In the genomic region with DNA sequence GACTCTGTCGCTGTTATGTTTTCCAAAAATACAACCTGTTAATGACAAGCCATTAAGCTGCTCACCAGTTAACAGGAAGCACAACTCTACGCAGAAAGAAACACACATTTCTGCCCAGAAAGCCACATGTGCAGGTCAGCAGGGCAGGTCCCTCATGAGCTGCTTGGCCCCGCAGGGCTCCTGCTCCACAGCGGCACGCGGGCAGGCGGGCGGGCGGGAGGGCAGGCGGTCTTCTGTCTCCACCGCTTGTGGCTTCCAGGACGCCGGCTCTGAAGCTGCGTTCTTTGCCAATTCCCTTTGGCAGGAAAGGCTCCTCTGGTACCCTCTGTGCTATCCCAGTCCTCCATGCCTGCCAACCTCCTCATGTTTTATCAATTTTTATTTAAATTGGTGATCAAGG, we compare ENCODE assay signal across 25 mouse cellular contexts.
DNase-seq lines count a peak whose midpoint lies in the region; ATAC-seq and TF ChIP-seq lines count a peak whose summit lies in the region.
"Had no signal": no experiment of that assay in that cellular context is flagged by ENCODE, and none has a peak within 500 bp of the region (broad histone marks: within the 10 kb centered on the region; RNA-seq: fewer than 3 reads in every experiment).

No protein-coding gene starts in this region.

- DNase-seq in adrenal gland, postnatal 10 days, result peak; percentile 30
- no peak for DNase-seq in adrenal gland, postnatal 4 days (ENCODE audit: low spot score in 2 of 2)
- no peak for DNase-seq in forebrain, embryonic 10.5 days (ENCODE audit: extremely low spot score, low spot score)
- peak; percentile 35 for DNase-seq in left cerebral cortex, postnatal 4 days
- DNase-seq in left cerebral cortex, postnatal 36 days (ENCODE audit: low spot score in 2 of 2), result no peak
- DNase-seq in kidney, adult 2 months, result no peak
- DNase-seq: cerebellum, adult 11-12 months; gastrocnemius, postnatal 25 days; heart, adult 2 months; heart, postnatal 4 days; kidney, postnatal 36 days; liver, embryonic 13.5 days; lung, adult 2 months; lung, postnatal 14 days; right cerebral cortex, postnatal 4 days; thymus, adult 18-20 months; thymus, postnatal 36 days had no signal

- no peak overlapping the region for H3K4me3 ChIP-seq in forebrain, embryonic 16.5 days (replicated peaks; ENCODE audit: low read length)
- H3K4me3 ChIP-seq in forebrain, embryonic 10.5 days, result no peak overlapping the region
- no peak overlapping the region for H3K4me3 ChIP-seq in kidney, adult 2 months (ENCODE audit: insufficient read depth, low read depth, low read length)
- H3K4me3 ChIP-seq: embryonic facial prominence, embryonic 13.5 days; erythroblast, embryonic 14.5 days; forebrain, embryonic 13.5 days; heart, adult 2 months; kidney, embryonic 15.5 days; left cerebral cortex, adult 2 months; liver, embryonic 13.5 days had no signal

- no peak for TF ChIP-seq POLR2A in kidney, adult 2 months (IDR thresholded peaks at IDR 0.05; ENCODE audit: low read depth, low read length)

- 61% methylated on average over 14 of the region's 14 CpGs for WGBS in forebrain, embryonic 16.5 days
- WGBS in forebrain, embryonic 10.5 days, result 72% methylated on average over 14 of the region's 14 CpGs
- 54% methylated on average over 14 of the region's 14 CpGs for WGBS in kidney, adult 2 months

- H3K27ac ChIP-seq in forebrain, embryonic 16.5 days (ENCODE audit: low read length), result no peak overlapping the region
- no peak overlapping the region for H3K27ac ChIP-seq in forebrain, embryonic 10.5 days
- H3K27ac ChIP-seq in kidney, adult 2 months (ENCODE audit: insufficient read depth, low read depth, low read length), result no peak overlapping the region
- H3K27ac ChIP-seq: embryonic facial prominence, embryonic 13.5 days; forebrain, embryonic 13.5 days; heart, adult 2 months; kidney, embryonic 15.5 days; left cerebral cortex, adult 2 months; liver, embryonic 13.5 days had no signal

- intact Hi-C loops in left cerebral cortex, postnatal 4 days (cut with DNase I), result no loop called here
- intact Hi-C loops in left cerebral cortex, postnatal 36 days (cut with DNase I), result no loop called here

- H3K9ac ChIP-seq in forebrain, embryonic 16.5 days (replicated peaks; ENCODE audit: low read depth, low read length), result no peak overlapping the region
- H3K9ac ChIP-seq: embryonic facial prominence, embryonic 13.5 days; forebrain, embryonic 13.5 days; kidney, embryonic 15.5 days; liver, embryonic 13.5 days had no signal

- no peaks in the 10 kb centered on the region for H3K4me1 ChIP-seq in forebrain, embryonic 16.5 days (replicated peaks; ENCODE audit: control insufficient read depth, insufficient read depth, low read length)
- H3K4me1 ChIP-seq in forebrain, embryonic 10.5 days, result no peaks in the 10 kb centered on the region
- no peaks in the 10 kb centered on the region for H3K4me1 ChIP-seq in kidney, adult 2 months (ENCODE audit: control insufficient read depth, insufficient read depth, low read length)
- H3K4me1 ChIP-seq: embryonic facial prominence, embryonic 13.5 days; forebrain, embryonic 13.5 days; kidney, embryonic 15.5 days; liver, embryonic 13.5 days had no signal

- H3K27me3 ChIP-seq in forebrain, embryonic 16.5 days (replicated peaks; ENCODE audit: control insufficient read depth, insufficient read depth, low read length), result no peaks in the 10 kb centered on the region
- H3K27me3 ChIP-seq in forebrain, embryonic 10.5 days (ENCODE audit: poor library complexity, severe bottlenecking), result peaks cover 17% of the 10 kb centered on the region
- H3K27me3 ChIP-seq in kidney, adult 2 months (replicated peaks; ENCODE audit: control insufficient read depth, insufficient read depth, low read length), result no peaks in the 10 kb centered on the region
- H3K27me3 ChIP-seq: forebrain, embryonic 13.5 days; liver, embryonic 13.5 days had no signal

- H3K4me2 ChIP-seq in forebrain, embryonic 16.5 days (ENCODE audit: low read length), result no peak overlapping the region
- H3K4me2 ChIP-seq: embryonic facial prominence, embryonic 13.5 days; forebrain, embryonic 13.5 days; kidney, embryonic 15.5 days; liver, embryonic 13.5 days; midbrain, embryonic 11.5 days had no signal

- H3K9me3 ChIP-seq in forebrain, embryonic 16.5 days (ENCODE audit: control insufficient read depth, low read length), result no peaks in the 10 kb centered on the region
- peaks cover 4% of the 10 kb centered on the region; the same call in 1 of the 2 replicates for H3K9me3 ChIP-seq in forebrain, embryonic 10.5 days
- H3K9me3 ChIP-seq: embryonic facial prominence, embryonic 13.5 days; forebrain, embryonic 13.5 days; liver, embryonic 13.5 days had no signal

- TF ChIP-seq CTCF in kidney, adult 2 months (conservative IDR thresholded peaks at IDR 0.05; ENCODE audit: insufficient read depth, insufficient read length, low read depth, low read length), result no peak

- H3K36me3 ChIP-seq in forebrain, embryonic 16.5 days (ENCODE audit: control insufficient read depth, insufficient read depth), result no peaks in the 10 kb centered on the region
- H3K36me3 ChIP-seq in forebrain, embryonic 10.5 days (replicated peaks), result no peaks in the 10 kb centered on the region
- no peaks in the 10 kb centered on the region for H3K36me3 ChIP-seq in kidney, adult 2 months (ENCODE audit: control insufficient read depth, insufficient read depth, low read length)
- H3K36me3 ChIP-seq: embryonic facial prominence, embryonic 13.5 days; kidney, embryonic 15.5 days; liver, embryonic 13.5 days had no signal

- peak; percentile 58 for ATAC-seq in forebrain, embryonic 16.5 days
- ATAC-seq: forebrain, embryonic 13.5 days; intestine, postnatal 0 days had no signal

Comparison
In these comparisons a context has a peak if more than half of its experiments do, and no peak if none do; other contexts are left out.
1. DNase-seq: peak in adrenal gland, postnatal 10 days (single experiment) and left cerebral cortex, postnatal 4 days (single experiment); none in adrenal gland, postnatal 4 days (0 of 2), forebrain, embryonic 10.5 days (single experiment), left cerebral cortex, postnatal 36 days (0 of 2) and kidney, adult 2 months (single experiment).